Mouse (Mus musculus): ENCODE measurements around the gene Cdc42se1.

The Cdc42se1 gene
- long read RNA-seq, experiment 1, transcript Cdc42se1-201 (5 exons, 2,805 nt): major isoform, 18 of 31 reads
- long read RNA-seq, experiment 1, partial matches to known transcripts: 12 of 31 reads
- long read RNA-seq, experiment 1, other reads (novel, unspliced or antisense): 1 of 31 reads
- long read RNA-seq, experiment 2, transcript Cdc42se1-201 (5 exons, 2,805 nt): major isoform, 40 of 60 reads
- long read RNA-seq, experiment 2, partial matches to known transcripts: 5 of 60 reads
- long read RNA-seq, experiment 2, other reads (novel, unspliced or antisense): 13 of 60 reads

GRCm38 (mm10) chr3:95228148-95228893 lies at the start of gene Cdc42se1:
Gene Cdc42se1, plus strand, starts transcription at chr3:95228732.
- intact Hi-C loops (cut with DNase I): no loop called here

DNA sequence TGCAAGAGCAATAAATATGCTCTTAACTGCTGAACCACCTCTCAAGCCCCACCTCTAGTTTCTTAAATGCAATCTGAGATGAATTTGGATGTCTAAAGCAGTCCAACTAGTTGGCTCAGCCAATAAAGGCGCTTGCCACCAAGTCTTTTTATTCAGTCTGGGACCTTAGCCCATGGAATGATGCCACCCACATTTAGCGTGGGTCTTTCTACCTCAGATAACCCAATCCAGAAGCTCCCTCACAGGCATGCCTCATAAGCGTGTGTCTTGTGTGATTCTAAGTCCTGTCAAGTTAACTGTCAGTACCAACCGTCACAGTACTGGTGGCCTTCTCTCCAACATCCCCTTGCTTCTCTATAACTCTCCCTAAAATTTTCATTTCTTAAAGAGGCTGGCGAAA lies 49.6 kb upstream of the Cdc42se1 start:
- intact Hi-C loops (cut with DNase I): loop anchor here (5.0 kb wide), 1 partner anchor 37 kb away; the partner anchor contains the start of gene Tnfaip8l2

DNA sequence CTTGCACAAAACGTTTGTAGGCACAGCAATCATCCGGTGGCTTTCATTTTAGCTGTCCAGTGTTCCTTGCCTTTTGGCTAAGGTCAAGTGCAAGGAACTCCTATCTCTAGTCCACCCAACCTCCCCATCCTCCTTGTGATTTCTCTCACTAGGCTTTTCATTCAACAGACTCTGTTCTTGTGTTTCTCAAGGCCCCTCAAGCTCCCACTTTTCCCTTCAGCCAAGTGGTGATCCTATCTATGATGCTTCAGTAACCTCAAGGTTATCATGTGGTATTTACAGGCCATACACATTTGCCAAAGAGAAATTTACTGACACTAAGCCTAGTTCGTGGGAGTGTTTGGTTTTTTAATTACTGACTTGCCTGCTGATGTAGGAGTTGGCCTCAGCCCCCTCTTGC lies 48.6 kb upstream of the Cdc42se1 start:
- intact Hi-C loops (cut with DNase I): loop anchor here (5.0 kb wide), 1 partner anchor 38 kb away; the partner anchor contains the start of gene Tnfaip8l2

DNA sequence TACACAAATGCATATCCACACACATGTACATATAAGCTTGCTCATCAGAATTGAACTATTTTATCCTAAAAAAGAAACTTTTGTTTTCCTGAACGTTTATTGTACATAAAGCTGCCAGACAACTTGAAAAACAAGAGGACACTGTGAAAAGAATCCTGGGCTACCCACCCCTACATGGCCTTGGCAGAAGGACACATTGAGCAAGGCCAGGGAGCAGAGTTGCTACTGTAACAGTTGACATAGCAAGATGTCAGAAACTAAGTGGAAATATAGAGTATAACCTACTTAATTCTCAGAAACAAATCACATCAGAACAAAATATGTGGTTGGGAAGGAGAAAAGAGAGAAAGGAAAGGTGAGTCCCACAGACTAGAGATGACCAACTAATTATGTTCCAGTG lies 46.7 kb upstream of the Cdc42se1 start:
- intact Hi-C loops (cut with DNase I): no loop called here

DNA sequence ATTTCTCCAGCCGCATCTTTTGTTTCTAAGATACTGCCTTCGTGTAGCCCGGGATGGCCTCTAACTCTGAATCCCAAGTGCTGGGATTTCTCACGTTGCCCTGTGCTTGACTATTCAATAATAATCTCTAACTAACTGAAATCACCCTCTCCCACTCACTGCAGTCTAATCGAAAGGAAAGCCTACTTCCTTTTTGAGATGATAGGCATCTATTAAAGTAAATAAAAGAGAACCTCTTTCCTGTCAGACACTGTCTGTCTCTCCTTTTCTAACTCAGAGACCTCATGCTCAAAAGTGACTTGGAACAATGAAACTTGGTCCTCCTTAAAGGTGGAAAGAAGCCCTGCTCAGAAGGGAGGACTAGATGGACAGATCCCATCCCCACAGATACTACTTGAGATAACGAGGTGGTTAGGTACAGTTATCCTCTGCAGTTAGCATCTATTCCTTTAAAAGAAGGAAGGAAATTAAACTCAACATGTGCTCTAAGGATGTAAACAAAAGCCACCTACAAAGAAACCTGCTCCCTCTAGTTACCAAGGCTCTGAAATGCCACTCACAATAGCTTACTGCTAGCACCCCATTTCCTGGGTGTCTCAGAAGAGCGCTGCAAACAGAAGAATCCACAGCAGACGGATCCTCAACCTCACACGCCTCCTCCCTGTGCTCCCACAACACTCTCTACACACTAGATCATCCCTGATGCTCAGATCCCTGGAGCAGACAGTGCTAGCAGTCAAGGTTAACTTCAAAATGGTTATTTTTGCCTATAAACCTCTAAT lies 43.5 kb upstream of the Cdc42se1 start:
- intact Hi-C loops (cut with DNase I): no loop called here

DNA sequence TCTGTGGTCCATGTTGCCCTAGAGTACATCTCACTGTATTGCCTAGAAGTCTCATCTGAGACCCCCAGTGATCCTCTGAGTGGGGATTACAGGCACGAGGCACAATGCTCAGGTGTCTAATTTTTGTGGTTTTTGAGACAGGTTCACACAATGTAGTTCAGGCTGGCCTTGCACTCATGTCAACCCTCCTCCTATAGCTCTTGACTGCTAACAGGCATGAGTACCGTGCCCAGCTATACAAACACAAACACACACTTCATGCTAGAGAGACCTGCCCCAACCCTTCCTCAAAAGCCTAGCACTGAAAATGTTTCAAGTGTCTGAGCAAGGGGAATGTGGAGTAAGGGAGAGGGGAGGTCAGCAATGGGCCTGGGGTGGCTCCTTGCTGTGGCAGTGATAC lies 42.4 kb upstream of the Cdc42se1 start:
- intact Hi-C loops (cut with DNase I): no loop called here

DNA sequence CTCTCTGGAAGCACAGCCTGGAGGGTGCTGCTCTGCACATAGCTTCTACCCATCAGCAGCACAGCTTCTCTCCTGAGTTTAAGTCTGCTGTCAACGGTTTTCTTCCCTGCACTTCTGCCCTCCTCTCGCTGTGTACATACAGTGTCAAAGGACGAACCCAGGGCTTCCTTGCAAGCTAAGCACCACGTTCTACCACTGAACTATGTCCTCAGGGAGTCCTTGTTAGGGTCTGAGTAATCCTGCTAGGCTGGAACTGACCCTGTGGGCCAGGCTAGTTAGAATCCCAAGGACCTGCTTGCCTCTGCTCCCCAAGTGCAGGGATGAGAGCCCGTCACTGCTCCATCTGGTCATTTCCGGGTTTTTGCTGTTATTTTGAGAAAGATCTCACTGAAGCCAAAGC lies 41.6 kb upstream of the Cdc42se1 start:
- intact Hi-C loops (cut with DNase I): no loop called here

DNA sequence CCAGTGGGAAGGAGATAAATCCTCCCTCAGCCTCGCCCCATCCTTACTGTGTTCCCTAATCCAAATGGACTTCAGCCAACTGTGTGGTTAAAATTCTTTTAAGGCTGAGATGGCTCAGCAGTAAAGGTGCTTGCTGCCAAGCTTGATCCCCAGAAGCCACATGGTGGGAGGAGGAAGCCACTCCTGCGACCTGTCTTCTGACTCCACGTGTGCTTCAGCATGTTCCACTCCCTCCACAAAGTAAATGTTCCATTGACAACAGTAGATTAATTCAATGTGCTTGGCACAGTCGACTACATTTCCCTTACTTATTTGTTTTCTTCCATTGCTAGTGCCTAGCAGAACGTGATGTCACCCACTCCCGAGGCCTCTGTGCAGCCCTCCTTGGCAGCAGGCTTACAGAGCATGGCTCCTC lies 33.8 kb upstream of the Cdc42se1 start:
- intact Hi-C loops (cut with DNase I): no loop called here

DNA sequence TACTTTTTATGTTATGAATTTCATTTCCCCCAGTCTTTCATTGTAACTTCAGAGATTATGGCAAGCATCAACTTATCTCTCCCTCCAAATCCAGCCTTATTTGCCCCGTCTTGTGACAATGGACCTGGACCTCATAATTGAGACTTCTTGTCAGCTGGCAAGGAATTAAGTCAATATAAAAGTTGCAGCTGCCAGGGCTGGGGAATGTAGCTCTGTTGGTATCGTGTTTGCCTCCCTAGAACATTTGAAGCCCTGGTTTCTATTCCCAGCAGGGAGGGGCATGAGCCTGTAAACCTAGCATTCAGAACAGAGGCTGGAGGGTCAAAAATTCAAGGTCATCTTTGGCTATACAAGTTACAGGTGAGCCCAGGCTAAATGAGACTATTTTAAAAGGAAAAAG lies 32.8 kb upstream of the Cdc42se1 start:
- intact Hi-C loops (cut with DNase I): no loop called here

GRCm38 (mm10) chr3:95199101-95199500 lies 29.4 kb upstream of the Cdc42se1 start:
- intact Hi-C loops (cut with DNase I): no loop called here

- intact Hi-C loops (cut with DNase I): no loop called here
Measured at GRCm38 (mm10) chr3:95200132-95200531, 28.4 kb upstream of the Cdc42se1 start.

DNA sequence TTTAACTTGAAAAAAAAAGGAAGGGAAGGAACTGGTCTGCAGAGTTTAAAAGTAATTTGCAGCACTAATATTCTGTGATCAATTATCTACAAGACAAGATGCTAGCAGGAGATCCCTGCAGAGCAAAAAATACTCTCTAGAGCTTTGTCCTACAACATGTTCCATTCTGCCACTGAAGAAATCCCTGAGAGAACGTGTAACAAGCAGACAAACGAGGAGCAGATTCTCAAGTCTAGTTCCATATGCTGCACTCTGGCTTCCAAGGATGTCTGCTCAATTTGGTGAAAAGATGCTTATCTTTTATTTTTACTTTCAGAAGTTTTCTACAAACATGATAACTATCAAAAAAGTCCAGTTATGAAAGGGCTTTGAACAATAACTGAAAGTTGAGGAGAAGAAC lies 28.0 kb upstream of the Cdc42se1 start:
- intact Hi-C loops (cut with DNase I): no loop called here

DNA sequence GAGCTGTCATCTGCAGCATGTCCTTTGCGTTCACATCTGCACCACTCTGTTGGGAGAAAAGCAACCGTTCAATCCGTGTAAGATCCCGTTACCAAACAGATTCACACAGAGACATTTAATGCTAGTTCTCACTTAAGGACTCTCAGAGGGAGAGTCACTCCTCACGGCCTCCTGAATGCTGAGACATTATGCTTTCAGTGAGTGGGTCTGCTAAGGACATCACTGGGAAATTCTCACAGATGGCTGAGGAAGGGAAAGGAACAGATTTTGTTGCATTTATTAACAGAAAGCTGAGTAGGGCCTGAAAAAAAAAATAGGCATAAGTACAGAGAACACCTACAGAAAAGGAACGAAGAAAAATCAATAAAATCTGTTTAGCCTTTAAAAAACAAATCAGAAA lies 24.7 kb upstream of the Cdc42se1 start:
- intact Hi-C loops (cut with DNase I): no loop called here

GRCm38 (mm10) chr3:95208286-95208685 lies 20.2 kb upstream of the Cdc42se1 start:
- intact Hi-C loops (cut with DNase I): no loop called here

GRCm38 (mm10) chr3:95210585-95210984 lies 17.9 kb upstream of the Cdc42se1 start:
- intact Hi-C loops (cut with DNase I): loop anchor here (5.0 to 10.0 kb wide), 2 partner anchors 54 to 68 kb away; partner anchors contain the start of gene Tnfaip8l2

GRCm38 (mm10) chr3:95212889-95213608 lies 15.5 kb upstream of the Cdc42se1 start:
- intact Hi-C loops (cut with DNase I): loop anchor here (5.0 to 10.0 kb wide), 2 partner anchors 52 to 71 kb away; partner anchors contain the start of gene Tnfaip8l2

- intact Hi-C loops (cut with DNase I): loop anchor here (5.0 to 10.0 kb wide), 2 partner anchors 51 to 71 kb away; partner anchors contain the start of gene Tnfaip8l2
Measured at GRCm38 (mm10) chr3:95213609-95213975, 14.9 kb upstream of the Cdc42se1 start.

- intact Hi-C loops (cut with DNase I): loop anchor here (10.0 kb wide), 1 partner anchor 48 kb away; no protein-coding TSS in a partner anchor
Measured at GRCm38 (mm10) chr3:95216655-95217254, 11.8 kb upstream of the Cdc42se1 start.

DNA sequence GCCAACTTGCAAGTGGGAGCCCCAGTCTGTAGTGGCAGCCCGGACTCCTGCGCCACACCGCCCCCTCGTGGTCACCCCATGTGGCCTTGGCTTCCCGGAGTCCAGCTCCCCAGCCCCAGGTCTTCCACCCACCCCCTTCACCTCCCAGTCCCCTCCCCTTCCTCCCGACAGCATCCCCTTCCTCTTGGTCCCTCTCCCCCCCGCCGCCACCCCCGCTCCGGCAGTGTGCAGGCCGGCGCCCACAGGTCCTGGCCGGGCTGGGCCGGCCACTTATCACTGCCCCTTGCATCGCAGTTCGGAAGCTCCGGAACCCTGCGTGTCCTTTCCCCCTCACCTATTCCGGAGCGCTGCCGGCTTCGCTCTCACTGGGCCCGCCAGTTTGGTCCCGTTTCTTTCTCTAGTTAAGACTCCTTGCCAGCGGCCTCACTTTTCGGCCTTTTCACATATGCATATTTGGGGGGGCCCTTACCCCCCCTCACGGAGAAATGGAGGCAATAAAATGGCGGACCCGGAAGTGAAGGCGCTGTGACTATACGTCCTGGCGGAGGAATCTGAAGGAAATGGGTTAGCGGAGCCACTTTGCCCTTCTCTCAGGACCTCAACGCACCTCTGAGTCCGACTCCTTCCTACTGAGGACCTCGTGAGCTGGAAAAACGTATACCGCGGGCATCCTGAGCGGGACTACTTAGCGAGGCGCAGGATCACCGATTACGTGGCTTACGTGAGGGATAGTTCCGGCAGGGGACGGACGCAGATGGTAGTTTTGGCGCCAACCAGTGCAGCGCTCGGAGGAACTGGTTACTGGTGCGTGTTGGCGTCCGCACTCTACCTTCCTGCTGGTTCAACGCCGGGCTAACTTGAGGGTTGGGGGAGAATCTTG lies 11.0 kb upstream of the Cdc42se1 start, which contains the start of gene Gabpb2:
Gabpb2 (minus strand) TSS at position 662 of the 880 bp plus-strand sequence.
- intact Hi-C loops (cut with DNase I): loop anchor here (10.0 kb wide), 1 partner anchor 47 kb away; no protein-coding TSS in a partner anchor
